In genomic region chr12:111276371-111276770, GRCm38 (mm10) we compare ENCODE assay signal across 23 mouse cellular contexts. TPM values are rescaled to one million over a fixed set of nuclear protein-coding genes. Genes with fewer than 3 reads are reported as not detected.
DNase-seq lines count a peak whose midpoint lies in the region; ATAC-seq lines count a peak whose summit lies in the region.
"Had no signal": no experiment of that assay in that cellular context is flagged by ENCODE, and none has a peak within 500 bp of the region (broad histone marks: within the 10 kb centered on the region; RNA-seq: fewer than 3 reads in every experiment).

No protein-coding gene starts in this region.

- intact Hi-C loops in gastrocnemius, postnatal 36 days (cut with DNase I), result no loop called here

- ATAC-seq in kidney, embryonic 14.5 days (ENCODE audit: low FRiP score, low TSS enrichment), result no peak
- ATAC-seq: forebrain, embryonic 16.5 days; hindbrain, embryonic 16.5 days had no signal

- no peak overlapping the region for H3K9ac ChIP-seq in kidney, embryonic 14.5 days (ENCODE audit: low read depth, low read length)
- H3K9ac ChIP-seq: liver, embryonic 14.5 days; lung, embryonic 14.5 days; neural tube, embryonic 12.5 days had no signal

- H3K4me2 ChIP-seq in kidney, embryonic 14.5 days (replicated peaks; ENCODE audit: low read depth, low read length), result no peak overlapping the region

- H3K4me1 ChIP-seq in kidney, embryonic 14.5 days (ENCODE audit: control insufficient read depth, insufficient read depth, low read length), result peaks cover 18% of the 10 kb centered on the region

- WGBS in kidney, embryonic 14.5 days, result 40% methylated on average over 6 of the region's 6 CpGs

- H3K27me3 ChIP-seq in kidney, embryonic 14.5 days (ENCODE audit: control insufficient read depth, insufficient read depth, low read length), result peaks cover 60% of the 10 kb centered on the region

- H3K36me3 ChIP-seq in kidney, embryonic 14.5 days (ENCODE audit: control insufficient read depth, insufficient read depth, low read length), result no peaks in the 10 kb centered on the region
- H3K36me3 ChIP-seq: limb, embryonic 13.5 days; neural tube, embryonic 12.5 days had no signal

- no peak overlapping the region for H3K4me3 ChIP-seq in kidney, embryonic 14.5 days (ENCODE audit: low read length)
- H3K4me3 ChIP-seq: erythroblast, embryonic 14.5 days; neural tube, embryonic 12.5 days had no signal

- H3K9me3 ChIP-seq in kidney, embryonic 14.5 days (ENCODE audit: control insufficient read depth, low read length), result peaks cover 6% of the 10 kb centered on the region; the same call in 1 of the 2 replicates
- H3K9me3 ChIP-seq: neural tube, embryonic 12.5 days had no signal

- no peak overlapping the region for H3K27ac ChIP-seq in kidney, embryonic 14.5 days (ENCODE audit: low read depth, low read length)
- H3K27ac ChIP-seq: limb, embryonic 13.5 days; liver, embryonic 14.5 days; neural tube, embryonic 12.5 days had no signal

- DNase-seq in kidney, adult 11 months, result peak; percentile 51
- no peak for DNase-seq in kidney, postnatal 10 days
- DNase-seq in kidney, postnatal 36 days, result peak; percentile 54 to 63
- DNase-seq in gastrocnemius, postnatal 36 days, result peak; percentile 21 to 30
- peak; percentile 42 for DNase-seq in skeletal muscle tissue, adult 2 months (ENCODE audit: low read depth, low spot score)
- DNase-seq: adrenal gland, postnatal 25 days; B cell, adult 2 months; cerebellum, adult 18-20 months; lung, postnatal 14 days; midbrain, embryonic 14.5 days had no signal

RNA-seq across cellular contexts. Expression of gene Amn, which starts 5.5 kb away (rescaled TPM):
- 7.8 and 14.5 TPM in 2 replicates for polyA plus RNA-seq in kidney, embryonic 14.5 days (2014; fragmentation: Nextera tagmentation; extraction: Ambion mirVana)
- not detected for total RNA-seq in gastrocnemius, postnatal 36 days (2021)
- total RNA-seq: adrenal gland, adult 18-20 months; common myeloid progenitor, adult 5-6 weeks; heart, postnatal 25 days had no signal
- polyA plus RNA-seq: forebrain, embryonic 11.5 days; stomach, embryonic 14.5 days had no signal
